Mouse (Mus musculus) embryo, embryonic 11 days (tissue): Measurements from ENCODE around the gene Rnase12.
"Not testable (repeated sequence)": the region's sequence is repeated elsewhere in the genome, so short reads cannot be mapped to it uniquely, and the experiment has no call there.

ENCODE experiments used
- DNase-seq: peaks from one replicate; pipeline ENCODE4 v3.0.0-alpha.2; 2015

The Rnase12 gene

GRCm38 (mm10) chr14:51014724-51015123 lies 42.7 kb downstream of the Rnase12 start:
- DNase-seq = not testable (repeated sequence)

DNA sequence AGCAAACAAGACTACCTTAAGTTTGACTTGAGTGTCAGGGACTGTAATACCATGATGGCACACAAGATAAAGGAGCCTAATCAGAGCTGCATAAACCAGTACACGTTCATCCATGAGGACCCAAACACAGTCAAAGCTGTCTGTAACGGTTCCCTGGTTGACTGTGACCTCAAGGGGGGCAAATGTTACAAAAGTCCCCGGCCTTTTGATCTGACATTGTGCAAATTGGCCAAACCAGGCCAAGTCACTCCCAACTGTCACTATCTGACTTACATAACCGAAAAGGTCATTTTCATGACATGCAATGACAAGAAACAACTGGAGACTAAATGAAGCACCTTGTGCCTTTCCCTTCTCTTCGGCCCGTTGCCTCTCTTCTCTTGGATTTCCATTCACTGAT lies 47.9 kb downstream of the Rnase12 start:
- no peak for DNase-seq

GRCm38 (mm10) chr14:51008781-51009180 lies 48.7 kb downstream of the Rnase12 start:
- DNase-seq = no peak

DNA sequence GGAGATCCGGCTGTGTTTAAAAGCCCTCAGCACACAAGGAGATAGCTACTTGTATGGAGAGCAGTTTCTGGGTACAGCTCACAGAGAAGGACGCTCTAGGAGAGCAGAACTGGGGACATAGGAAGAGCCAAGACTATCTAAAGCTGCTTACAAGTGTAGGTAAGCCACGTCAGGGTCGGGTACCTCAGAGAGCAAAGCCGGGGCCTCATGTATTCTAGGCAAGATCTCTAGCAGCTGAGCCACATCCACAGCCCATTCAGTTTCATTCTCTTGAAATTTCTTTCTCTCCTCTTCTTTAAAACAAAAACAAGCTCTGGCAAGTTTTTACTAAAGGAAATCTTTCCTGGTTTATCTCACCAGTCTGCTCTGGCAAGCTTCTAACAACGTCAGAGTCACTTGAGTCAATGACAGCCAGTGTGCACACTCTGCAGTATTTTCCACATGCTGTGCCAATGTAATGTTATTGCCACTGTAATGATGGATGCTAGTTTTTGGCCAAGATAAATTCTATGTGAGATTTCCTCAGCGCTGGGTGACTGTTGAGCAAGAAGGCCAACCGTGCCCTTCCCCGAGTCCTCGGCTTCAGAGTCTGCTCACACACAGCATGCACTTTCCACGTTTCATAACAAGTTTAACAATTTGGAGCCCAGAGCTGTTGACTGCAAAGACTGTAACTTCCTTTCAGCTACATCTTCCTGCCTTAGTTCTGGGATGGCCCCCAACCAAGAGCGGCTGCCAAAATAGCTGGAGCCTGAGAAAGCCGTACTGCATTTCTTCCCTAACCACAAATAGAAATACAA lies 49.3 kb downstream of the Rnase12 start:
- DNase-seq = no peak

GRCm38 (mm10) chr14:51007152-51007801 lies 50.2 kb downstream of the Rnase12 start, which contains the start of gene Rnase10:
Gene Rnase10 (plus strand): TSS chr14:51007751.
- peak; percentile 31 for DNase-seq
